Mouse (Mus musculus): ENCODE results near the gene Reg3b.
"Not testable (repeated sequence)": the region's sequence is repeated elsewhere in the genome, so short reads cannot be mapped to it uniquely, and the experiment has no call there.

Reg3b gene

DNA sequence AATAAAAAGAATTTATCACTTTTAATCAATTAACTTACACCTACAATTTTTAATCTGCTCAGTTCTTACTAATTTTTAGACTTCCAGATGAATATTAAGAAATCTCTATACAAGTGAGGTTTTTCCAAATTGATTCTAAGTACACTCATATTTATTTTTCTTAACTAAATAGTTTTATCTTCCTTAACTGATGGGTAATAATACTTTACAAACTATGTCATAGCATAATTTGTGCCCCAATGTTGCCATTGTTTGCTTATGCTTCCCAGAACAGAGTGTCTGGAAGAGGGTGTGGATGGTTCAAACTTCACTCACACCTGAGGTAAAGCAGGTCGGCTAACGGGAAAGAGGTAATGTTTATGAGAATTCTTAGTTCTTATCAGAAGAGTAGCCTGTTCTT, at the start of gene Reg3b:
Reg3b (plus strand) TSS at position 301 of the 400 bp plus-strand sequence.
- in situ Hi-C loops (cut with MboI, MseI), result loop anchor here in 1 of 2 experiments (5.0 kb wide), 1 partner anchor 52 kb away; the partner anchor contains the start of gene Reg1

DNA sequence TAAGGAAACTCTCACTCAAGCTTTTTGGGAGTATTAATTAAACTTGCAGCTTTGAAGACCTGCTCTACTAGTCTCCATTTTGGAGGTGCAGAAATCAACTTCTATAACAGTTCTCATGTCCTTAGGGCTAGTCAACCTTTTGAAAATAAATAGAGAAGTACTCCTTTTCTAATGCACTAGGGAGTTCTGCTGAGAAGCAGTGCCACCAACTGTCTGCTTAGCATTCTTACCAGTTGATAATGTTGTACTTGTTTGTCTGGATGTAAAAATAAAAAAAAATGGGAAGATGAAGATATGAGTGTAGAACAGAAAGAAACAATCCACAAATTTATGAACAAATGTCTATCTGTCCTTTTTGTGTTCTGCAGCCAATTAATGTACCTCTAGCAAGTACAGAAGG, 42.7 kb upstream of the Reg3b start:
- in situ Hi-C loops (cut with MboI, MseI), result no loop called here

- in situ Hi-C loops (cut with MboI, MseI), result no loop called here
These were observed 41.3 kb upstream of the Reg3b start for GRCm38 (mm10) chr6:78329166-78329565.

GRCm38 (mm10) chr6:78331919-78332569, 38.4 kb upstream of the Reg3b start:
- in situ Hi-C loops (cut with MboI, MseI), result no loop called here

DNA sequence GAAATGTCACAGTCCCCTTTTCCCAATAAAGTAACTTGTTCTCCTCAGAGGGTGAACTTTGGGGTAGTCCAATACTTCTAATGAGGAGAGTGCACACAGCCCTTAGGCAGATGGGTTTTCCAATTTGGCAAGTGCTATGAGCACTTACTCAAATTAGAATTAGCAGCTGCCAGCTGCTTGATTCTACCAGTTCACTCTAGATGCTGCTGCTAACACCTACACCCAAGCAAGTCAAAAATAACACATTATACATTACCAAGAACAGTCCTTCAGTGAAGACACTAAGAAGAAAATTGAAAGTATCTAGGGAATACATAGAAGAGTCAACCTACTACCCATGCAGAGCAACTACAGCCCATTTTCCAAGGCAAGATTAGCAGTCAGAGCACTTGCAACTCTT, 30.2 kb upstream of the Reg3b start:
- in situ Hi-C loops (cut with MboI, MseI), result no loop called here

- in situ Hi-C loops (cut with MboI, MseI), result no loop called here
These were observed 28.8 kb upstream of the Reg3b start for GRCm38 (mm10) chr6:78341689-78342088.

GRCm38 (mm10) chr6:78361971-78362563, 8.4 kb upstream of the Reg3b start:
- in situ Hi-C loops (cut with MboI, MseI), result no loop called here

DNA sequence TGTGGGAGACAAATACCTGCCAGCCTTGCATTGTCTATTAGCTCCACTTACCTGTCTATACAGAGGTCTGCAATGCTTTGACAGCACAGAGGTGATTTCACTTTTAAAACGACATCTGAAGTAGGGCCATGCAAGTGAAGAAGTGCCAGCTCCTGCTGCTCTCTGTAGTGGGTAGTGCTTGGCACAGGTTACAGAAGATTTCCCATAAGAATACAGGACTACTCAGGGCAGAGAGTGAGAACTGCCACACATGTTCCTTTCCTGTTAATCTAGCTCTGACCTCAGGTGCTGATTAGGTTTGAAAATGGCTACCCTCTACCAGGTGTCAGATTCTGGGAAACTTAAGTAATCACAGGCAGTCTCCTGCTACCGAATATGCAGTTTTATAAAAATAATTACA, 8.3 kb downstream of the Reg3b start, which contains the start of gene Reg3d:
Reg3d (minus strand) TSS at position 101 of the 400 bp plus-strand sequence.
- in situ Hi-C loops (cut with MboI, MseI), result no loop called here

DNA sequence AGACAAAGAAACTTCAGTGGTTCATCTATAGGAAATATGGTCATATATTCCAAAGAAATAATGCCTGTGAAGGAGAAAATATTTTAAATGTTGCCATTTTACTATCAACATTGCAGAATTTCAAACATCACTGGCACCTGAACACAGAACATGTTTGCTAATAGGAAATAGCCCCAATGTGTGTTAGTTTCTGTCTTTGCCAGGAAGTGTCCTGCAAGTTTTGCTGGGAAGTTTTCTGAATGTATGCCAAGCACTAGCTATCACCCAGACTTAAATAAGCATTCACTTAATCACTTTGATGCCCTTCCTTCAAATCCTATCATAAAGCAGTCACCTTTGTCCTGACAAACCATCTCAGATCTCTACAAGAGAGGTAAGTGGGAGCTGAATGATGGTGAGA, 10.0 kb downstream of the Reg3b start, which contains the start of gene Reg3a:
Reg3a (plus strand) TSS at position 301 of the 400 bp plus-strand sequence.
- in situ Hi-C loops (cut with MboI, MseI), result no loop called here

GRCm38 (mm10) chr6:78385609-78386008, 15.2 kb downstream of the Reg3b start:
- in situ Hi-C loops (cut with MboI, MseI), result no loop called here

GRCm38 (mm10) chr6:78395323-78395722, 24.9 kb downstream of the Reg3b start, which contains the start of gene Reg2:
Gene Reg2, plus strand, starts transcription at chr6:78395623.
- in situ Hi-C loops (cut with MboI, MseI), result not testable (repeated sequence)

- in situ Hi-C loops (cut with MboI, MseI), result loop anchor here in 1 of 2 experiments (5.0 kb wide), 1 partner anchor 50 kb away; the partner anchor contains the start of gene Reg3b
These were observed 52.0 kb downstream of the Reg3b start, which contains the start of gene Reg1 for GRCm38 (mm10) chr6:78422411-78422810. Gene Reg1, plus strand, starts transcription at chr6:78422711.
